Mouse (Mus musculus) kidney, embryonic 16.5 days (tissue): ENCODE data around the gene Srrm2. TPM values are rescaled to one million over a fixed set of nuclear protein-coding genes. Genes with fewer than 3 reads are reported as not detected.

Source experiments
- ATAC-seq: fragments of 200-750 bp; cut with Nextera tagmentation; 2 replicates; pipeline ENCODE4 v1.8.0; 2017; ENCODE audit warnings: moderate TSS enrichment; ENCODE audit not compliant: low FRiP score, low TSS enrichment
- H3K27ac ChIP-seq: fragments of 300-500 bp; sonication (generic); 2 replicates; pipeline ENCODE4 v1.5.1; 2014; ENCODE audit warnings: low read length
- H3K27me3 ChIP-seq: fragments of 300-500 bp; sonication (generic); 2 replicates; pipeline ENCODE4 v1.6.1; 2014; ENCODE audit warnings: low read length, control low read depth, mixed read lengths; ENCODE audit not compliant: insufficient read depth
- H3K36me3 ChIP-seq: fragments of 300-500 bp; sonication (generic); 2 replicates; pipeline ENCODE4 v1.6.1; 2014; ENCODE audit warnings: low read length, control low read depth, mixed read lengths; ENCODE audit not compliant: insufficient read depth
- H3K4me1 ChIP-seq: fragments of 300-500 bp; sonication (generic); 2 replicates; pipeline ENCODE4 v1.6.1; 2014; ENCODE audit warnings: low read length, control low read depth, mixed read lengths; ENCODE audit not compliant: insufficient read depth
- H3K4me2 ChIP-seq: fragments of 300-500 bp; sonication (generic); replicated peaks from 2 replicates; pipeline ENCODE4 v1.6.1; 2014; ENCODE audit warnings: low read depth, low read length
- H3K4me3 ChIP-seq: fragments of 300-500 bp; sonication (generic); 2 replicates; pipeline ENCODE4 v1.5.1; 2014; ENCODE audit warnings: mild to moderate bottlenecking, low read length
- H3K9ac ChIP-seq: fragments of 300-500 bp; sonication (generic); replicated peaks from 2 replicates; pipeline ENCODE4 v1.6.1; 2014; ENCODE audit warnings: low read length
- H3K9me3 ChIP-seq: fragments of 300-500 bp; sonication (generic); 2 replicates; pipeline ENCODE4 v1.6.1; 2016; ENCODE audit warnings: low read length, control low read depth
- WGBS: fragments of 180-500 bp; shearing (Covaris S2); extraction: QIAGEN DNeasy Blood & Tissue Kit; methylation state at CpG from one replicate; pipeline ENCODE4 v1.1.7; 2014; 5-methylcytosine and 5-hydroxymethylcytosine counted together
- polyA plus RNA-seq: library from polyadenylated mRNA; unstranded; fragments of >200 nt; fragmentation: Nextera tagmentation; extraction: Ambion mirVana; gene quantifications from 2 replicates; pipeline ENCODE4 v1.2.1, GENCODE M21; 2015

Gene Srrm2
- polyA plus RNA-seq, 1 experiment from 2014 or later = 411 TPM

DNA sequence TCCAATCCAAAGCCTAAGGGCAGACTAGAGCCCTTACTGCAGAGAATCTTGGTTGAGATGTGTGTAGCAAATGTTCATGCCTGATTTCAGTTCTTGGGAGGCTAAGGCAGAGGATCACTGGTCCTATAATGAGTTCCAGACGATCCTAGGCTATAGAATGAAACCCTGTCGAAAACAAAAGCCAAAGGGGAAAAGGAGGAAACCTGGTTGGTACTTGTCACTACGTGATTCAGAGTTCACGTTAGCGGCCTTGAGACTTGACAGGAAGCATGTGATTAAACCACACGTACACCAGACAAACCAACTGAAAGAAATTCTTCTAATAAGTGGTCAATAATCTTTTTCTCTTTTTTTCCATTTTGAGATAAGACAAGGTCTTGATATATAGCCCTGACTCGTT lies 7.0 kb downstream of the Srrm2 start:
- no peaks in the 10 kb centered on the region; the same call in 1 of the 2 replicates for H3K27me3 ChIP-seq
- H3K9ac ChIP-seq = no peak overlapping the region; the same call in 1 of the 2 replicates
- H3K4me1 ChIP-seq = no peaks in the 10 kb centered on the region
- H3K9me3 ChIP-seq = 0 out of 2 replicates have a peak, but pooled peaks cover 2% of the 10 kb centered on the region
- no peak overlapping the region for H3K4me3 ChIP-seq
- 71% methylated on average over 7 of the region's 7 CpGs for WGBS
- ATAC-seq = no peak
- H3K4me2 ChIP-seq = no peak overlapping the region
- H3K27ac ChIP-seq = no peak overlapping the region
- H3K36me3 ChIP-seq = 0 out of 2 replicates have a peak, but pooled peaks cover 6% of the 10 kb centered on the region

DNA sequence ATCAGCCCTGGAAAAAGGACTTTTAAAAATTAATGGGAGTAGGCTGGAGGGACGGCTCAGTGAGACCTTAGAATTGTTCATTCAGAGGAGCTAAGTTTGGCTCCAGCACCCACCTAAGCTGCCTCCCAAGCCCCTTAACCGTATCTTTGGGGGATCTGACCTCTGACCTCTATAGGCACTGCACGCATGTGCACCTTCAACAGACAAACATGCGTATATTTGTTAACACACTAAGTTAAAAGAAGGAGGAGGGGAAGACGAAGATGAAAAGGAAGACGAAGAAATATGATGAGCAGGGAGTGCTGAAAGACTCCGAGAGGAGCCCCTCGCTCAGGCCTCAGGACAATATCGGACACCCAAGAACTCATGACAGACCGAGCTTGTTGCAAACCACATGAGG lies 11.3 kb downstream of the Srrm2 start:
- WGBS = 94% methylated on average over 10 of the region's 10 CpGs
- no peak overlapping the region for H3K27ac ChIP-seq
- H3K27me3 ChIP-seq = no peaks in the 10 kb centered on the region; the same call in 1 of the 2 replicates

DNA sequence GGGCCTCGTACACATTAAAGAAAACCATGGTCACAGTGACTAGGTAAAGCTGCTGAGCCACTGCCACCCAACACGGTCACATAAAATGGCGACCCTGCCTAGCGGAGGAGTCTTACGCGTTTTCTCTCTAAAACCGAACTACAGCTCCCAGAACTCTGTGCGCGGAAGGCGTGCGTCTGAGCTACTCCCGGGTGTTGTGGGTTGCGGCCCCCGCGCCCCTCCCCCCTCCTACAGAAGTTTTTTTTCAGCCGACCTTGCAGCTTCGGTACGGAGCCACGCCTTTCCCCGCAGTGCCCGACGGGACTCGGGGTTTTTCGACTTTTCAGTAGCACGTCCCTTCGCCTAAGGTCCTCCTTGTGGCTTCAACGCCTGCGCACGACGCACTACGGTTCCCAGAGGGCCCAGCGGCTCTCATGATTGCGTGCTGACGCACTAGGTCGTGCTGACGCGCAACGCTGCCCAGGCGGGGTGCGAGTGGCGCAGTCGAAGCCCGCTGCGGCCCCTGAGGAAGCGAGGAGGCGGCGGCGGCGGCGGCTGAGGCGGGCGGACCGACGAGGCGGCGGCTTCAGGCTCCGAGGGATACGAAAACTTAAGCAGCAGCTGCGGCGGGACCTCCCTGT lies 12.5 kb downstream of the Srrm2 start:
- Histone ChIP-seq H3K4me2 (peak overlapping the region; percentile 92), H3K27ac (peak overlapping the region; percentile 93), H3K4me3 (peak overlapping the region; percentile 79), H3K9me3 (0 out of 2 replicates have a peak, but pooled peaks cover 2% of the 10 kb centered on the region), H3K27me3 (no peaks in the 10 kb centered on the region; the same call in 1 of the 2 replicates), H3K4me1 (peaks cover 31% of the 10 kb centered on the region), H3K36me3 (peaks cover 8% of the 10 kb centered on the region), H3K9ac (peak overlapping the region; percentile 90)
- WGBS = under 1% methylated on average over 58 of the region's 60 CpGs
- ATAC-seq = peak; percentile 99

More for the DNA sequence above, 11.3 kb downstream of the Srrm2 start:
- H3K4me1 ChIP-seq = peaks cover 23% of the 10 kb centered on the region
- no peak overlapping the region for H3K9ac ChIP-seq
- ATAC-seq = no peak
- H3K9me3 ChIP-seq = 0 out of 2 replicates have a peak, but pooled peaks cover 2% of the 10 kb centered on the region
- 0 out of 2 replicates have a peak, but pooled peaks cover 4% of the 10 kb centered on the region for H3K36me3 ChIP-seq
- no peak overlapping the region for H3K4me3 ChIP-seq
- no peak overlapping the region for H3K4me2 ChIP-seq

DNA sequence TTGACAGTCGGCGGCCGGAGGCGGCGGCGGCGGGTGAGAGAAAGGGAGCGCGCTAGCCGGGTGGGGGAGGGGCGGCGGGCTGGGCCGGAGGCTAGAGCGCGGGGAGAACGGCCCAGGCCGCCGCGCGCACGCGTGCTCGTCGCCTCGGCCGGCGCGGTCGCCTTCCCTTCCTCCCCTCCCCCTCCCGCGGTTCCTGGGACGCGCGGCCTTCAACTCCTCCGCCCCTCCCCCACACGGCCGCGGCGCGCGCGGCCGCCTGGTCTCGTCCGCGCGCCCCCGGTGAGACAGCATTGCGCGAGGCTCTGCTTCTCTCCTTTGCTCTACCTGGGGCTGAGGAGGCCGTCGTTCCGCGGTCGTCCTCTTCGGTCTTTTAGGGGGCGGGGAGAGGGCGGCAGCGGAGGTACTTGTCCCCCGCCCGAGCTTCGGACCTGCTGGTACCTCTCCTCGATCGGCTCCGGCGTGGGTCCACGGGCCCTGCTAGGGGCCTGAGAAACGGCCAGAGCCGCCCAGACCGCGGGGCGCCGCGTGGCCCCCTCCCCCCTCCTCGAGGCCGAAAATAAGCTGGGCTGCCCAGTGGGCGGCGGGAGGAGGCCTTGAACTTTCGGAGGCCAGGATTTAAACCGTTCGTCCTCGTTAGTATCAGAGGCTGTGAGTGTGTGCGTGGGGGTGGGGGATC lies 13.2 kb downstream of the Srrm2 start:
- H3K27me3 ChIP-seq = no peaks in the 10 kb centered on the region; the same call in 1 of the 2 replicates
- H3K9ac ChIP-seq = peak overlapping the region; percentile 90
- H3K4me3 ChIP-seq = peak overlapping the region; percentile 79
- peak overlapping the region; percentile 93 for H3K27ac ChIP-seq
- peaks cover 14% of the 10 kb centered on the region for H3K36me3 ChIP-seq
- WGBS = under 1% methylated on average over 65 of the region's 83 CpGs
- H3K9me3 ChIP-seq = 0 out of 2 replicates have a peak, but pooled peaks cover 2% of the 10 kb centered on the region
- peak; percentile 60 for ATAC-seq
- H3K4me2 ChIP-seq = peak overlapping the region; percentile 92
- peaks cover 31% of the 10 kb centered on the region for H3K4me1 ChIP-seq

DNA sequence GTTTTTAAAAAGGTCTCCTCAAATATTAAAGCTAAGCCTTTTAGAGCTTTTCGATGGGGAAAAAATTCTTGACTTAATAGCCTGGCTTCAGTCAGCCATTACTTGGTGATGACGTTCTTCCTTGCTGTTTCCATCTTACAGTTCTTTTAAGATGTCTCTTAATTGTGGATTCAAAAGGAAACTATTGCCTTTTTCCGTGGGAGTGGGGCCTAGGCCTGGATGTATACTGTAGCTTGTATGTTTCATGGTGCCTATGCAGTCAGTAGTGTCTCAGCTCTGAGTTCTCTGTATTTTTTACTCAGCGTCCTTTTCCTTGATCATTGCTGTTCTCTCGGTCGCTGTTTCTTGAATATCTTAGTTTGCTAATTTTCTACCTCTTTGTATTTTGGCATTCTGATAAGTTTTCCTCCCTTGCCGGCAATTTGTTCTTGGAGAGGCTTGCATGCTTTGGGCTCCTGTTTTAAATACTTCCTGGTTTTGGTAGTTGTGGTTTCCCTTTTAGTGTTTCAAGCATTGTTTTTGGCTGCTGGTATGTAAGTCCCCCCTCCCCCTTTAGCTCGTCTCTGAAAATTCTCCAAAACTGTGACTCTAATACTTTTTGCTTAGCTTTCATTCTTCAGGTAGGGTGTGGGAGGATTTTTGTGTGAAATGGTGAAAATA lies 14.2 kb downstream of the Srrm2 start:
- Histone ChIP-seq H3K27me3 (no peaks in the 10 kb centered on the region; the same call in 1 of the 2 replicates), H3K9me3 (0 out of 2 replicates have a peak, but pooled peaks cover 2% of the 10 kb centered on the region), H3K4me3 (peak overlapping the region; percentile 79), H3K9ac (peak overlapping the region; percentile 90), H3K4me2 (peak overlapping the region; percentile 92), H3K27ac (peak overlapping the region; percentile 93), H3K36me3 (peaks cover 24% of the 10 kb centered on the region), H3K4me1 (peaks cover 31% of the 10 kb centered on the region)
- no peak for ATAC-seq
- WGBS = 1% methylated on average over 8 of the region's 8 CpGs

DNA sequence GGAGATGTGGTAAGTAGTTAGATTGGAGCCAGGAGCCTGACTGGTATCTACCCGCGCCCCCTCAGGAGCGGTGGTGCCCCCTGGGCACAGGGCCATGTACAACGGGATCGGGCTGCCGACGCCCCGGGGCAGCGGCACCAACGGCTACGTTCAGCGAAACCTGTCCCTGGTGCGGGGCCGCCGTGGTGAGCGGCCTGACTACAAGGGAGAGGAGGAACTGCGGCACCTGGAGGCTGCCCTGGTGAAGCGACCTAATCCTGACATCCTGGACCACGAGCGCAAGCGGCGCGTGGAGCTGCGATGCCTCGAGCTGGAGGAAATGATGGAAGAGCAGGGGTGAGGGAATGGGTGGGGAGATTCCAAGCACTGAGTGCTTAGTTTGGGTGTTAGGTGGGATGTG lies 16.5 kb downstream of the Srrm2 start:
- no peak for ATAC-seq
- H3K9ac ChIP-seq = peak overlapping the region; percentile 52; the same call in 1 of the 2 replicates
- no peaks in the 10 kb centered on the region for H3K27me3 ChIP-seq
- peak overlapping the region; percentile 92 for H3K4me2 ChIP-seq
- WGBS = 41% methylated on average over 25 of the region's 25 CpGs
- H3K4me1 ChIP-seq = peaks cover 31% of the 10 kb centered on the region
- peak overlapping the region; percentile 36 for H3K4me3 ChIP-seq
- H3K9me3 ChIP-seq = no peaks in the 10 kb centered on the region
- H3K27ac ChIP-seq = peak overlapping the region; percentile 50; the same call in 1 of the 2 replicates
- H3K36me3 ChIP-seq = peaks cover 38% of the 10 kb centered on the region

DNA sequence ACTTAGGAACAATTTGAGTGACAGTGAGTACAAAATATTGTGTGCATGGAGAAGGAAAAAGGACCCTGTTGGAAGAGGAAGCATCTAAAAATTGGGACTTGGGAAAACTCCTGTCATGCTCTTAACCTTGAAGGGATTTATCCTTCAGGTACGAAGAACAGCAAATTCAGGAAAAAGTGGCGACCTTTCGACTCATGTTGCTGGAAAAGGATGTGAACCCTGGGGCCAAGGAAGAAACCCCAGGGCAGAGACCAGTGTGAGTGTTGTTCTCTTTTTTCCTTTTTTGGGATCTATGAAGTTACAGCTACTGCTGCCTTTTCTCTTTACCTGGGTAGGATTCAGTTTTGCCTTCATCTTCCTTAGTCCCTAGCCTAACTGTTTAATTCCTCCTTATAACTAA lies 17.6 kb downstream of the Srrm2 start:
- no peaks in the 10 kb centered on the region for H3K27me3 ChIP-seq
- H3K4me1 ChIP-seq = peaks cover 31% of the 10 kb centered on the region
- no peak overlapping the region for H3K4me2 ChIP-seq
- H3K9me3 ChIP-seq = no peaks in the 10 kb centered on the region
- ATAC-seq = no peak
- no peak overlapping the region for H3K9ac ChIP-seq
- WGBS = 81% methylated on average over 3 of the region's 3 CpGs
- H3K27ac ChIP-seq = no peak overlapping the region
- peaks cover 45% of the 10 kb centered on the region for H3K36me3 ChIP-seq
- no peak overlapping the region for H3K4me3 ChIP-seq

DNA sequence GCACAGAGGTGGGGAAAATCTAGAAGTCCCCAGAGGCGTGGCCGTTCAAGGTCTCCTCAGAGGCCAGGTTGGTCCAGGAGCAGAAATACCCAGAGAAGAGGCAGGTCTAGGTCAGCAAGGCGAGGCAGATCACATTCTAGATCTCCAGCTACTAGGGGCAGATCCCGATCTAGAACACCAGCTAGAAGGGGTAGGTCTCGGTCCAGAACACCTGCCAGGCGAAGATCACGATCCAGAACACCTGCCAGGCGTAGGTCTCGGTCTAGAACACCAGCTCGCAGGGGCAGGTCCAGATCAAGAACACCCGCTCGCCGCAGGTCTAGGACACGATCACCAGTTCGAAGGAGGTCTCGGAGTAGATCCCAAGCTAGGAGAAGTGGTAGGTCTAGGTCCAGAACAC lies 25.3 kb downstream of the Srrm2 start:
- Histone ChIP-seq H3K27me3 (no peaks in the 10 kb centered on the region), H3K36me3 (peaks cover 87% of the 10 kb centered on the region), H3K9ac (no peak overlapping the region), H3K4me2 (no peak overlapping the region), H3K4me1 (no peaks in the 10 kb centered on the region), H3K4me3 (no peak overlapping the region), H3K27ac (no peak overlapping the region), H3K9me3 (peaks cover 53% of the 10 kb centered on the region)
- no peak for ATAC-seq
- 98% methylated on average over 16 of the region's 16 CpGs for WGBS

DNA sequence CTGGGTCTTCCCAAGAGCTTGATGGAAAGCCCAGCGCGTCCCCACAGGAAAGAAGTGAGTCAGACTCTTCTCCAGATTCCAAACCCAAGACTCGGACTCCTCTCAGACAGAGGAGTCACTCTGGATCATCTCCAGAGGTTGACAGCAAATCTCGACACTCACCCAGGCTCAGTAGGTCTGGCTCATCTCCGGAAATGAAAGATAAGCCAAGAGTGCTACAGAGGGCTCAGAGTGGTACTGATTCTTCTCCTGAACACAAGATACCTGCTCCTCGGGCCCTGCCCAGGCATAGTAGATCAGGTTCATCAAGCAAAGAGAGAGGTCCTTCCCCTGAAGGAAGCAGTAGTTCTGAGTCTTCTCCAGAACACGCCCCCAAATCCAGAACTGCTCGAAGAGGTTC lies 28.2 kb downstream of the Srrm2 start:
- no peak for ATAC-seq
- no peak overlapping the region for H3K4me3 ChIP-seq
- WGBS = over 99% methylated on average over 8 of the region's 8 CpGs

More for the DNA sequence above, 28.2 kb downstream of the Srrm2 start:
- Histone ChIP-seq H3K4me2 (no peak overlapping the region), H3K4me1 (no peaks in the 10 kb centered on the region), H3K36me3 (peaks cover 96% of the 10 kb centered on the region), H3K27ac (no peak overlapping the region), H3K27me3 (no peaks in the 10 kb centered on the region), H3K9ac (no peak overlapping the region), H3K9me3 (peaks cover 53% of the 10 kb centered on the region)
